Mouse (Mus musculus) spleen, adult 2 months (tissue): ENCODE data around the gene Btd. TPM values are rescaled to one million over a fixed set of nuclear protein-coding genes. Genes with fewer than 3 reads are reported as not detected.

ENCODE experiments used
- DNase-seq, 2 experiments: peaks; one replicate each; pipeline versions ENCODE4 v3.0.0 to v3.0.0-alpha.2; 2012 to 2021; ENCODE audit warnings: low spot score in 2 of 2, low read depth in 1 of 2
- H3K27ac ChIP-seq: fragments of 200-500 bp; 2 replicates; pipeline ENCODE4 v1.5.1; 2012; ENCODE audit warnings: low read length, inconsistent platforms; ENCODE audit not compliant: insufficient read depth
- H3K27me3 ChIP-seq: fragments of 200-500 bp; 2 replicates; pipeline ENCODE4 v1.6.1; 2012; ENCODE audit warnings: mild to moderate bottlenecking, moderate library complexity, low read length, inconsistent platforms; ENCODE audit not compliant: control insufficient read depth, insufficient read depth
- H3K36me3 ChIP-seq: fragments of 200-500 bp; 2 replicates; pipeline ENCODE4 v1.6.1; 2012; ENCODE audit warnings: mild to moderate bottlenecking, low read length, inconsistent platforms; ENCODE audit not compliant: control insufficient read depth, insufficient read depth
- H3K4me1 ChIP-seq: fragments of 200-500 bp; 2 replicates; pipeline ENCODE4 v1.6.1; 2011; ENCODE audit warnings: inconsistent platforms; ENCODE audit not compliant: control insufficient read depth, insufficient read depth, insufficient read length
- H3K4me3 ChIP-seq: fragments of 200-500 bp; 2 replicates; pipeline ENCODE4 v1.5.1; 2011; ENCODE audit warnings: mild to moderate bottlenecking, inconsistent platforms; ENCODE audit not compliant: insufficient read depth, insufficient read length; ENCODE audit errors: extremely low read depth
- CTCF ChIP-seq: fragments of 200-500 bp; IDR thresholded peaks from 2 replicates; pipeline ENCODE4 v1.5.1; 2011; ENCODE audit warnings: mild to moderate bottlenecking, inconsistent platforms; ENCODE audit not compliant: insufficient read depth, insufficient read length, insufficient replicate concordance; ENCODE audit errors: extremely low read depth
- POLR2A ChIP-seq: fragments of 200-500 bp; IDR thresholded peaks from 2 replicates; pipeline ENCODE4 v1.6.1; 2011; ENCODE audit warnings: low read depth, low read length, inconsistent platforms
- WGBS: fragments of 180-500 bp; shearing (Covaris S2); methylation state at CpG from one replicate; pipeline ENCODE4 v1.1.7; 2018; 5-methylcytosine and 5-hydroxymethylcytosine counted together
- polyA plus RNA-seq: library from polyadenylated mRNA; depleted of rRNA; stranded (reverse); fragments of >200 nt; gene quantifications from 2 replicates; pipeline ENCODE4 v1.2.3, GENCODE M21; 2012

Gene Btd
- polyA plus RNA-seq, 1 experiment, result 19.0 TPM

DNA sequence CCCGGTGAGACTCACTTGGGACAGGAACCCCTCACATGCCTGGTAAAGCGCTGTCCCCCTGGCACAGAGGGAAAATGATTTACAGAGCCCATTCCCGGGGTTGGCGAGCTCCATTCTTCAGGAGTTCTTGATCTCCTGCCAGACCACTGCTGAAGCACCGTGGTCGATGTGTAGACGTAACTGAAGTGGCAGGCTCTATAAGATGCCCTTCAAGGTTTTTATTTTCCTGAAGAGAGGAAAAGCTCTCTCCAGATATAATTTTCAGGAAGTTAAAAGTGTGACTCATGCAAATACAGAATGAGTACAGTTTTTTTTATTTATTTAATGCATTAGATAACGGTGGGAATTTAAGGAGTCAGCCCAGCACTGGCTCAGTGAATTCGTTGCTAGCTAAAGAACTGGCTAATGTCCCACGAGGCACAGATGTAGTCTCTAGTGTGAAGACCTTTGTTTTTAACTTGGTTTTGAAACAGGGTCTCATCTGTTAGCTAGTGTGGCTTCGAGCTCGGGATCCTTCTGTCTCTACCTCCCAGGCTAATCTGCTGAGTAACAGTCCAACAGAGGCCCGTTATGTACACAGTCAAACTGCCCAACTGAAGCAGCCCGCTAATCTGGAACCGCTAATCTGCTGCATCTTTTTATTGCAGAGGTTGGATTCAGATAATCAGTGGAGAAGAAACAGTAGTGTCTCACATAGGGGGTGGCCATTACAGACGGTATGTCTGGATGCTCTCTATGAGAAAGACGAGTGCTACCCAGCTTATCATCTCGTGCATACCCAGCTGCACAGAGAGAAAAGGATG, 23.5 kb downstream of the Btd start:
- Histone ChIP-seq H3K4me3 (no peak overlapping the region), H3K4me1 (peaks cover 41% of the 10 kb centered on the region), H3K27ac (peak overlapping the region; percentile 37), H3K27me3 (no peaks in the 10 kb centered on the region), H3K36me3 (no peaks in the 10 kb centered on the region)
- TF ChIP-seq CTCF (no peak), POLR2A (no peak)
- 37% methylated on average over 18 of the region's 18 CpGs for WGBS
- no peak for DNase-seq

DNA sequence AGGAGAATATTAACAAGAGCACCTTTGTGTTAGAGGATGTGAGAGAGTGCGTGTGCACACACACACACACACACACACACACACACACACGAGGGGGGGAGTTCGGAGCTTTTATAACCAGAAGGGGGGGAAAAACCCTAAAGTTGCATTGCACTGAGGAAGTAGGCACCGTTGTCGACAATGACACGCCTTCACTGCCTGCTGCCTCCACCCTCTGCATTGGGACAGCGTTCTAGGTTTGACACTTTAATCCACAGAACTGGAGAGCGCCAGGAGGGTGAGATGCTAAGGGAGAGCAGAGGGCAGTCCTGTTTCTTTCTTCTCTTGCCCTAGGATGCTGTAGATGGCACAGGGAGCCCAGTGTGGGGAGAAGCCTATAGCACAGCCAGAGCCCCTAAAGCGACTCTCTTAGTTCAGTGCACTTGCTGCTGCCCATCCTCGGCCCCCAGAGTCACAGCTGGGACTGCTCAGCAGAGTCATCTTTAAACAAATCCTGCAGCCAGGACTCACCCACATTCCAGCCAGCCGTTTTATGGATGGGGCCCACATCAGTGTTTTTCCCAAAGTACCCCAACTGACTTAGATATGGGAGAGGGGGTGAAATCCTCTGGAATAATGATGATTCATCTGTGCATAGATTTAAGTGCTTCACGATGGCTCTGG, 24.2 kb downstream of the Btd start:
- H3K4me3 ChIP-seq, result peak overlapping the region; percentile 26; the same call in 1 of the 2 replicates
- DNase-seq, result peak; percentile 64 to 68
- no peaks in the 10 kb centered on the region for H3K36me3 ChIP-seq
- peaks cover 45% of the 10 kb centered on the region for H3K4me1 ChIP-seq
- peak overlapping the region; percentile 83 for H3K27ac ChIP-seq
- WGBS, result 18% methylated on average over 12 of the region's 12 CpGs
- H3K27me3 ChIP-seq, result no peaks in the 10 kb centered on the region
- TF ChIP-seq CTCF (no peak), POLR2A (no peak)

DNA sequence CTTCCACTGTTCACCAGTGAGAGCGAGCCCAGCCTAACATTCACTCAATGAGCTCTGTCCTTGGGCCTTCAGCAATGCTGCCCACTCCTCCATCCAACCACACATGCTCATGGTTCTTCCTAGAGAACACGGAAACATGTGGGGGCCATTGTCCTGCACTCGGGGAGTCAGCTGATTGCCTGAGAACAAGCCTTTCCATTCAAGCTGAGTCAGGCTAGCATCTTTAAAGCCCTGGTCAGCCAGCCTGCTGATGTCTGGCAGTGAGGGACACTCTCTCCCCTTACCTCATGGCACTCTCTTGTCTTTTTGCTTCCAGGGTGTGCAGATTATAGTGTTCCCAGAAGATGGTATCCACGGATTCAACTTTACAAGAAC, 24.7 kb downstream of the Btd start:
- Histone ChIP-seq H3K27ac (peak overlapping the region; percentile 83), H3K36me3 (no peaks in the 10 kb centered on the region), H3K27me3 (no peaks in the 10 kb centered on the region), H3K4me1 (peaks cover 50% of the 10 kb centered on the region), H3K4me3 (no peak overlapping the region)
- TF ChIP-seq CTCF (no peak), POLR2A (no peak)
- DNase-seq, result no peak
- 76% methylated on average over 4 of the region's 4 CpGs for WGBS

DNA sequence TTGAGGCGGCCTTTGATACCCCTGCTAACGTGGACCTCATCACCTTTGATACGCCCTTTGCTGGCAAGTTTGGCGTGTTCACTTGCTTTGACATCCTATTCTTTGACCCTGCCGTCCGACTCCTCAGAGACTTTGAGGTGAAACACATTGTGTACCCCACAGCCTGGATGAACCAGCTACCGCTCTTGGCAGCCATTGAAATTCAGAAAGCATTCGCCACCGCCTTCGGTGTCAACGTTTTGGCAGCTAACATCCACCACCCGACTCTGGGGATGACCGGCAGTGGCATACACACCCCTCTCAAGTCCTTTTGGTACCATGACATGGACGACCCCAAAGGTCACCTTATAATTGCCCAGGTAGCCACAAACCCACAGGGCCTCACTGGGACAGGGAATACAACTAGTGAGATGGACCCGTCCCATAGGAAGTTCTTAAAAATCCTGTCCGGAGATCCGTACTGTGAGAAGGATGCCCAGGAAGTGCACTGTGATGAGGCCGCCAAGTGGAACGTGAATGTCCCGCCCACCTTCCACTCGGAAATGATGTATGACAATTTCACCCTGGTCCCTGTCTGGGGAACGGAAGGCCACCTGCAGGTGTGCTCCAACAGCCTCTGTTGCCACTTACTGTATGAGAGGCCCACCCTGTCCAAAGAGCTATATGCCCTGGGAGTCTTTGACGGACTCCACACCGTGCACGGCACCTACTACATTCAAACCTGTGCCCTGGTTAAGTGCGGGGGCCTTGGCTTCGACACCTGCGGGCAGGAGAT, 26.3 kb downstream of the Btd start:
- Histone ChIP-seq H3K27ac (0 out of 2 replicates have a peak overlapping the region, but pooled peaks have one; percentile 17), H3K27me3 (no peaks in the 10 kb centered on the region), H3K36me3 (no peaks in the 10 kb centered on the region), H3K4me1 (peaks cover 58% of the 10 kb centered on the region), H3K4me3 (no peak overlapping the region)
- DNase-seq, result no peak
- TF ChIP-seq POLR2A (no peak), CTCF (no peak)
- 85% methylated on average over 28 of the region's 28 CpGs for WGBS

DNA sequence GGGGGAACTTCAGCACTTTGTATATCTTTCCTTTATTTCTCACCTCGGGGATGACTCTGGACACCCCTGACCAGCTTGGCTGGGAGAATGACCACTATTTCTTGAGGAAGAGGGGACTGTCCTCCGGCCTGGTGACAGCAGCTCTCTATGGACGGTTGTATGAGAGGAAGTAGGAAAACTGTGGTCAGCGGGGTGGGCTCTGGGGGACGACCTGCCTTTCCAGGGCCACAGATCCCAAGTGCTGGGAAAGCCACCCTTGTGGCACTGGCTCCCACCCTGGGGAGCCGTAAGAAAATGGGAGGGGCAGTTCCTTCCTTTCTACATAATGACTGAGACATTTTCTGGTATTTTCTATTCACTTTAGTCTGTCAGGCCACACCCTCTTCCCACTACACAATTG, 26.9 kb downstream of the Btd start:
- Histone ChIP-seq H3K27ac (peak overlapping the region; percentile 17; the same call in 1 of the 2 replicates), H3K4me1 (peaks cover 54% of the 10 kb centered on the region), H3K36me3 (no peaks in the 10 kb centered on the region), H3K4me3 (no peak overlapping the region), H3K27me3 (no peaks in the 10 kb centered on the region)
- DNase-seq, result no peak
- 49% methylated on average over 6 of the region's 6 CpGs for WGBS
- TF ChIP-seq POLR2A (no peak), CTCF (no peak)

DNA sequence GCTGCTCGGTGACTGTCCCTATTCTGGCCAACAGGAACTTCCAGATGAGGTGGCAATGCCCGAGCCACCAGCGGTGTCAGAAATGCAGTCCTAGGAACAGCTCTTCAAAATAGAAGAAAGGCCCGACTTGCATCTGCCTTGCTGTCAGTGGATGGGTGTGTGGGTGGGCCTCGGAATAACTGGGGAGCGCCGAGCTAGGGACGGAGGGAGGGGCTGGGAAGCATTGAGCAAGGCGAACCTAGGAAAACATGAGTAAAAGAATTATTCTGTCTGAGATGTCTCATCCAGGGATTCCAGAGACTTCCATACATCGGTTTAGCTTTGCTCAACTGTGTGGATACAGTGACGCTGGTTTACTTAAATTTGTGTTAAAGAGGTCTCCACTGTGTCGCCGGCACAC, 27.5 kb downstream of the Btd start:
- TF ChIP-seq CTCF, result no peak
- TF ChIP-seq POLR2A, result no peak
- DNase-seq, result no peak
- 74% methylated on average over 13 of the region's 13 CpGs for WGBS
- peak overlapping the region; percentile 24 for H3K27ac ChIP-seq
- H3K27me3 ChIP-seq, result no peaks in the 10 kb centered on the region
- peaks cover 48% of the 10 kb centered on the region for H3K4me1 ChIP-seq
- no peak overlapping the region for H3K4me3 ChIP-seq
- no peaks in the 10 kb centered on the region for H3K36me3 ChIP-seq
